Mouse (Mus musculus) CH12.LX (cell line): Measurements from ENCODE around the gene Gm21970. TPM values are rescaled to one million over a fixed set of nuclear protein-coding genes. Genes with fewer than 3 reads are reported as not detected.

Experiments used
- polyA plus RNA-seq: library from polyadenylated mRNA; unstranded; fragments of >175 nt; gene quantifications from 2 replicates; pipeline ENCODE4 v1.2.1, GENCODE M21; 2012; ENCODE audit warnings: low read depth; ENCODE audit not compliant: insufficient read length
- total RNA-seq, 2 experiments: library from RNA; depleted of rRNA; stranded (reverse); fragments of 300-350 nt in 1 of 2; fragments of >200 nt in 1 of 2; gene quantifications; 2 replicates each; pipeline ENCODE4 v1.2.3; 2012 to 2014

Gm21970 gene
- total and polyA plus RNA-seq, 3 experiments: not detected

Other genes with a start within 250 kb of the Gm21970 start
- gene Olig2, start 166.3 kb upstream of the Gm21970 start, total RNA-seq (2012; rRNA removed): not detected in 2 replicates
- not detected in 2 replicates for gene Olig2, start 166.3 kb upstream of the Gm21970 start, total RNA-seq (2014; rRNA removed)
- not detected in 2 replicates for gene Olig2, start 166.3 kb upstream of the Gm21970 start, polyA plus RNA-seq
- gene Olig1, start 121.9 kb upstream of the Gm21970 start, total RNA-seq (2012; rRNA removed): not detected in 2 replicates
- not detected in 2 replicates for gene Olig1, start 121.9 kb upstream of the Gm21970 start, total RNA-seq (2014; rRNA removed)
- gene Olig1, start 121.9 kb upstream of the Gm21970 start, polyA plus RNA-seq: not detected in 2 replicates
- gene Ifnar2, start 18.9 kb upstream of the Gm21970 start, total RNA-seq (2012; rRNA removed): 25.5 and 34.9 TPM in 2 replicates
- gene Ifnar2, start 18.9 kb upstream of the Gm21970 start, total RNA-seq (2014; rRNA removed): 32.0 and 33.1 TPM in 2 replicates
- gene Ifnar2, start 18.9 kb upstream of the Gm21970 start, polyA plus RNA-seq: 33.7 and 34.5 TPM in 2 replicates
- 27.5 and 32.1 TPM in 2 replicates for gene Il10rb, start 14.4 kb downstream of the Gm21970 start, total RNA-seq (2012; rRNA removed)
- 34.8 and 36.1 TPM in 2 replicates for gene Il10rb, start 14.4 kb downstream of the Gm21970 start, total RNA-seq (2014; rRNA removed)
- gene Il10rb, start 14.4 kb downstream of the Gm21970 start, polyA plus RNA-seq: 35.6 and 37.9 TPM in 2 replicates
- 32.1 and 32.8 TPM in 2 replicates for gene Ifnar1, start 93.5 kb downstream of the Gm21970 start, total RNA-seq (2012; rRNA removed)
- 34.9 and 40.3 TPM in 2 replicates for gene Ifnar1, start 93.5 kb downstream of the Gm21970 start, total RNA-seq (2014; rRNA removed)
- gene Ifnar1, start 93.5 kb downstream of the Gm21970 start, polyA plus RNA-seq: 40.1 and 49.4 TPM in 2 replicates
- 26.3 and 36.1 TPM in 2 replicates for gene Ifngr2, start 155.4 kb downstream of the Gm21970 start, total RNA-seq (2012; rRNA removed)
- 29.6 and 32.1 TPM in 2 replicates for gene Ifngr2, start 155.4 kb downstream of the Gm21970 start, total RNA-seq (2014; rRNA removed)
- 38.8 and 39.2 TPM in 2 replicates for gene Ifngr2, start 155.4 kb downstream of the Gm21970 start, polyA plus RNA-seq
- gene Tmem50b, start 206.1 kb downstream of the Gm21970 start, total RNA-seq (2012; rRNA removed): 6.1 and 9.7 TPM in 2 replicates
- gene Tmem50b, start 206.1 kb downstream of the Gm21970 start, total RNA-seq (2014; rRNA removed): 12.7 and 14.5 TPM in 2 replicates
- 15.9 TPM in 2 replicates for gene Tmem50b, start 206.1 kb downstream of the Gm21970 start, polyA plus RNA-seq
- gene Dnajc28, start 227.3 kb downstream of the Gm21970 start, total RNA-seq (2012; rRNA removed): 1.1 and 1.8 TPM in 2 replicates
- gene Dnajc28, start 227.3 kb downstream of the Gm21970 start, total RNA-seq (2014; rRNA removed): 0.97 and 1.2 TPM in 2 replicates
- gene Dnajc28, start 227.3 kb downstream of the Gm21970 start, polyA plus RNA-seq: 0.47 and 0.55 TPM in 2 replicates